1 mouse cellular context compared by ENCODE assay signal in genomic region chr5:138085421-138085911, GRCm38 (mm10).
TF ChIP-seq lines count a peak whose summit lies in the region.

No protein-coding gene starts in this region.

TF ChIP-seq in CH12.LX, 34 proteins besides CTCF, POLR2A, EP300 and RAD21 (continued from another document):
- no peak for TF ChIP-seq MAZ (IDR thresholded peaks at IDR 0.05; ENCODE audit: low read depth, low read length)
